Mouse (Mus musculus) heart, embryonic 15.5 days (tissue): ENCODE results near the gene Cpsf7. TPM values are rescaled to one million over a fixed set of nuclear protein-coding genes. Genes with fewer than 3 reads are reported as not detected.
"Not testable (repeated sequence)": the region's sequence is repeated elsewhere in the genome, so short reads cannot be mapped to it uniquely, and the experiment has no call there.

ENCODE experiments used
- ATAC-seq: fragments of 200-750 bp; cut with Nextera tagmentation; replicated peaks from 2 replicates; pipeline ENCODE4 v1.8.0; 2017; ENCODE audit warnings: low read depth, moderate TSS enrichment; ENCODE audit not compliant: insufficient number of reproducible peaks, insufficient read depth, low FRiP score
- H3K27ac ChIP-seq: fragments of 300-500 bp; sonication (generic); 2 replicates; pipeline ENCODE4 v1.5.1; 2015; ENCODE audit warnings: mild to moderate bottlenecking, inconsistent platforms
- H3K27me3 ChIP-seq: fragments of 300-500 bp; sonication (generic); 2 replicates; pipeline ENCODE4 v1.6.1; 2015; ENCODE audit warnings: inconsistent platforms
- H3K36me3 ChIP-seq: fragments of 300-500 bp; sonication (generic); 2 replicates; pipeline ENCODE4 v1.6.1; 2015; ENCODE audit warnings: mild to moderate bottlenecking, inconsistent platforms
- H3K4me1 ChIP-seq: fragments of 300-500 bp; sonication (generic); replicated peaks from 2 replicates; pipeline ENCODE4 v1.6.1; 2015; ENCODE audit warnings: inconsistent platforms
- H3K4me2 ChIP-seq: fragments of 300-500 bp; sonication (generic); 2 replicates; pipeline ENCODE4 v1.6.1; 2015; ENCODE audit warnings: inconsistent platforms, mild to moderate bottlenecking, moderate library complexity
- H3K4me3 ChIP-seq: fragments of 300-500 bp; sonication (generic); 2 replicates; pipeline ENCODE4 v1.5.1; 2015; ENCODE audit warnings: mild to moderate bottlenecking, inconsistent platforms
- H3K9ac ChIP-seq: fragments of 300-500 bp; sonication (generic); 2 replicates; pipeline ENCODE4 v1.6.1; 2015; ENCODE audit warnings: mild to moderate bottlenecking, inconsistent platforms
- H3K9me3 ChIP-seq: fragments of 300-500 bp; sonication (generic); replicated peaks from 2 replicates; pipeline ENCODE4 v1.6.1; 2016; ENCODE audit warnings: inconsistent platforms
- WGBS: fragments of 180-500 bp; shearing (Covaris S2); methylation state at CpG from one replicate; pipeline ENCODE4 v1.1.7; 2015; ENCODE audit warnings: mixed read lengths; 5-methylcytosine and 5-hydroxymethylcytosine counted together
- polyA plus RNA-seq: library from polyadenylated mRNA; unstranded; fragments of >200 nt; fragmentation: Nextera tagmentation; extraction: Ambion mirVana; gene quantifications from 2 replicates; pipeline ENCODE4 v1.2.1, GENCODE M21; 2015

The Cpsf7 gene
- polyA plus RNA-seq, 1 experiment from 2014 or later, result 23.4 TPM

DNA sequence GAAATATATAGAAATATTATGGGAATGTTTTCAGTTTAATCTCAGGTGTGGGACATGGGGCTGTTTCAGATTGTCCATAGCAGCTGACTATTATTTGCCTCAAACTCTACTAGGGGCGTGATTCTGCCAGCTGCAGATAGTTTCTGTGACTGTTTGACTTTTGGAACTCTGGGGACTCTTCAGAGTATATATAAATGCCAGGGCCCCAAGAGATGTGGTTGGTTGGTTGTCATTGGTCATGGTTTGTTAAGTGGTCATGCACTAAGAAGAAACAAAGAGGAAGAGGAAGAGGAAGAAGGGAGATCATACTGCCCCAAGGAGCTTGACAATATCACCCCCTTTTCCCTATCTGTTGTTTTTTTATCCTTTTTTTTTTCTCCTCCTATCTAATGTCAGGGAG is 3.1 kb upstream of the Cpsf7 start:
- peaks cover 22% of the 10 kb centered on the region for H3K4me1 ChIP-seq
- no peak for ATAC-seq
- WGBS, result 78% methylated on average over 1 of the region's 1 CpGs
- peaks cover 12% of the 10 kb centered on the region for H3K36me3 ChIP-seq
- H3K9me3 ChIP-seq, result no peaks in the 10 kb centered on the region
- H3K27me3 ChIP-seq, result no peaks in the 10 kb centered on the region
- no peak overlapping the region for H3K4me3 ChIP-seq
- no peak overlapping the region for H3K27ac ChIP-seq
- no peak overlapping the region for H3K4me2 ChIP-seq
- H3K9ac ChIP-seq, result no peak overlapping the region

- Histone ChIP-seq H3K9me3 (no peaks in the 10 kb centered on the region), H3K27ac (no peak overlapping the region), H3K4me3 (no peak overlapping the region), H3K4me2 (peak overlapping the region; percentile 61), H3K36me3 (peaks cover 13% of the 10 kb centered on the region), H3K4me1 (peaks cover 32% of the 10 kb centered on the region), H3K27me3 (no peaks in the 10 kb centered on the region), H3K9ac (no peak overlapping the region)
- WGBS, result 74% methylated on average over 5 of the region's 5 CpGs
- no peak for ATAC-seq
These were observed 1.5 kb upstream of the Cpsf7 start for GRCm38 (mm10) chr19:10523483-10524080.

DNA sequence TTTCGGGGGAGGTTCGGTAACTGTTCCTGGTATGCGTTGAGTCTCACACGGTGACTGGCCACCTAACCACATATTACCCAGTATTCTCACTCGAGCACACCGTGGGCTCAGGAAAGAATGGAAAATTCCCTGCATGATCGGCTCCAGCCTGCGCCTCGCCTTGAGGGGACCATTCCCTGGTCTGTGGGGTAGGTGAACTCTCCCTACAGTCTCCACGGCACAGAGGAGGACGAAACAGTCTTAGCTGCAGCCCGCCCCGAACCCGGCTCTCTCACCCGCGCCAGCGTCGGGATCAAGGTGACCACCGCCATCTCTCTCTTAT is 321 bp upstream of the Cpsf7 start:
- no peaks in the 10 kb centered on the region for H3K27me3 ChIP-seq
- peaks cover 13% of the 10 kb centered on the region for H3K36me3 ChIP-seq
- no peak for ATAC-seq
- peak overlapping the region; percentile 100 for H3K4me3 ChIP-seq
- H3K9me3 ChIP-seq, result no peaks in the 10 kb centered on the region
- H3K4me1 ChIP-seq, result peaks cover 32% of the 10 kb centered on the region
- peak overlapping the region; percentile 99 for H3K9ac ChIP-seq
- peak overlapping the region; percentile 61 for H3K4me2 ChIP-seq
- peak overlapping the region; percentile 100 for H3K27ac ChIP-seq
- WGBS, result 0% methylated on average over 19 of the region's 19 CpGs

DNA sequence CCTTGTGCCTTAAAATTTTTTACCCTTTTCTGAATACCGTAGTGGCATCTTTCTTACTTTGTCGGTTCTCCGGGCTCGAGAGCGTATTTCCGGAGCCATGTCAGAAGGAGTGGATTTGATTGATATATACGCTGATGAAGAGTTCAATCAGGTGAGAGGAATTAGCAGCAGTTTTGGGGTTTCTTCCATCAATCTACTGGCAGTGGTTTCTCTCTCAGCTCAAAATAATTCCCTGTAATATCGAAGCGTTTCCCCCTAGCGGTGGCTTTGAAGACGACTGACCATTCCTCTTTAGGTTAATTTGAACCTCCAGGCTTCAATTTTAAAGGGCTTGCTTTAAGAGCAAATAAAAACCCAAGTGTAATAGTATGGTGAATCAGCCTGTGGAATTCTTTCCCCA is 844 bp downstream of the Cpsf7 start, which contains the start of gene Sdhaf2:
Gene Sdhaf2, minus strand, starts transcription at position 233 of the 400 bp plus-strand sequence.
- H3K27ac ChIP-seq, result peak within 1 kb of the TSS; percentile 100
- no peak for ATAC-seq
- peak within 1 kb of the TSS; percentile 100 for H3K4me3 ChIP-seq
- WGBS, result under 1% methylated on average over 11 of the region's 11 CpGs
- H3K4me1 ChIP-seq, result peaks cover 32% of the 10 kb centered on the region
- H3K9me3 ChIP-seq, result no peaks in the 10 kb centered on the region
- H3K9ac ChIP-seq, result peak within 1 kb of the TSS; percentile 99
- peaks cover 24% of the 10 kb centered on the region for H3K36me3 ChIP-seq
- peak within 1 kb of the TSS; percentile 61 for H3K4me2 ChIP-seq
- no peaks in the 10 kb centered on the region for H3K27me3 ChIP-seq

DNA sequence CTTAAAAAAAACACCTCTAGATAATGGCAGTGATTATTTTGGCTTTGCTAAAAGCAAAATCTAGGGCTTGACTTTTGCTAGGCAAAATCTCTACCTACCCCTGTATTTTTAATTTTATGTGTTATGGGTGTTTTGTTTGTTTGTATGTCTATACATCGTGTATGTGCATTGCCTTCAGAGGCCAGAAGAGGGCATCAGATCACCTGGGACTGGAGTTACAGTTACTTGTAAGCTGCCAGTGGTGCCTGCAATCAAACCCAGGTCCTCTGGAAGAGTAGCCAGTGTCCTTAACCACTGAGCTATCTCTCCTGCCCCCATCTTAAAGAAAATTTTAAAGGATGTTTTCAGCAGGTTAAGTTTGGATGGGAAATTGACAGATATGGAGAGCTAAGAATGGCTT is 5.0 kb downstream of the Cpsf7 start:
- Histone ChIP-seq H3K9me3 (no peaks in the 10 kb centered on the region), H3K27me3 (no peaks in the 10 kb centered on the region), H3K27ac (no peak overlapping the region), H3K4me1 (peaks cover 20% of the 10 kb centered on the region), H3K36me3 (peaks cover 59% of the 10 kb centered on the region), H3K9ac (no peak overlapping the region), H3K4me2 (no peak overlapping the region), H3K4me3 (no peak overlapping the region)
- ATAC-seq, result no peak
- WGBS, result 97% methylated on average over 1 of the region's 1 CpGs

GRCm38 (mm10) chr19:10539454-10539853 is 14.4 kb downstream of the Cpsf7 start:
- peaks cover 90% of the 10 kb centered on the region for H3K36me3 ChIP-seq
- H3K4me1 ChIP-seq, result no peaks in the 10 kb centered on the region
- no peak overlapping the region for H3K27ac ChIP-seq
- no peaks in the 10 kb centered on the region for H3K9me3 ChIP-seq
- H3K9ac ChIP-seq, result no peak overlapping the region
- H3K4me3 ChIP-seq, result no peak overlapping the region
- no peak for ATAC-seq
- no peaks in the 10 kb centered on the region for H3K27me3 ChIP-seq
- H3K4me2 ChIP-seq, result no peak overlapping the region
- WGBS, result 73% methylated on average over 5 of the region's 5 CpGs

DNA sequence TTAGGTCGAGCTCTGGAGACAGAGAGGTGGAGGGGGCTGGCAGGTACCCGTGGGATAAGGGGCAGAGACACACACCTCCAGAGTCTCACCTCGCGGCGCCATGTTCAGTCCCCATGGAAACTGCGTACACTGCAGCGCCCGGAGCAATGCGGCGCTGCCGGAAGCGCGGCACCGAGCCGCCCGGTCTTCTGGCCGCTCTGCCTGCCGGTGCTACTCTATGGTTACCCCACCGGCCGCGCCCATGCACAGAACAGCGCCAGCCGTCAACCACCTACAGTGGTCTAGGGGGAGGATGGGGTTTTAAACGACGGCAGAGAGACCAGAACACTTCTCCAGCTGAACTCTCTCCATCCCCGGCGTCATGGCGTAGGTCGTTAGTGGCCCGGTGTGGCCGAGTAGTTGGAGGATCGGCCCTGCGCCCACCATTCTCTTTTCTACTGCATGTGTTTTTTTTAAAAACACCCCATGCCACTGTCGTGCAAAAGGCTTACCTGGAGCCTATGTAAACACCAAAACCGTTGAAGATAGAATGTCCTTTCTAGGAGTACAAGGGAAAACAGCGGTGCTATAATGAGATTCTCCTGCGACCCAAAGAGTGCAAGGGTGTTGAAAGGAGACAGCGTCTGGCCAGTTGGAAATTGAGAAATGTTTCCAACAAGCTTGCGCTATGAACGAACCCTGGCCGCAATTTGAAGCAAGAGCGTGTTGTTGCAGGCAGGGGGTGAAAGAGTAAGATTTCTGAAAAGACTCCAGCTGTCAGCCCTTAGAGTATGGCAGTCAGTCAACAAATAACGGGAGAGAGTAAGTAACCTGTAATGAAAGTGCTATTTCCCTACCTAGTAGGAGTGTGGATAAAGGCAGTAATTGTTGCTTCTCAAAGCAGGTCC is 30.8 kb downstream of the Cpsf7 start, which contains the start of gene Tmem216:
Gene Tmem216, minus strand, starts transcription at position 615 of the 887 bp plus-strand sequence.
- Histone ChIP-seq H3K4me1 (peaks cover 13% of the 10 kb centered on the region), H3K4me3 (peak within 1 kb of the TSS; percentile 67), H3K9me3 (no peaks in the 10 kb centered on the region), H3K36me3 (peaks cover 14% of the 10 kb centered on the region), H3K4me2 (peak within 1 kb of the TSS; percentile 72), H3K27me3 (no peaks in the 10 kb centered on the region), H3K27ac (peak within 1 kb of the TSS; percentile 74), H3K9ac (peak within 1 kb of the TSS; percentile 64)
- under 1% methylated on average over 43 of the region's 43 CpGs for WGBS
- ATAC-seq, result peak; percentile 95

GRCm38 (mm10) chr19:10557001-10557400 is 31.9 kb downstream of the Cpsf7 start:
- Histone ChIP-seq H3K4me2 (no peak overlapping the region), H3K36me3 (peaks cover 5% of the 10 kb centered on the region; the same call in 1 of the 2 replicates), H3K4me1 (peaks cover 21% of the 10 kb centered on the region), H3K27me3 (no peaks in the 10 kb centered on the region), H3K9ac (no peak overlapping the region), H3K27ac (no peak overlapping the region), H3K9me3 (no peaks in the 10 kb centered on the region), H3K4me3 (no peak overlapping the region)
- 70% methylated on average over 2 of the region's 2 CpGs for WGBS
- ATAC-seq, result no peak

- H3K9me3 ChIP-seq, result no peaks in the 10 kb centered on the region
These were observed 32.4 kb downstream of the Cpsf7 start for GRCm38 (mm10) chr19:10557430-10557829.

GRCm38 (mm10) chr19:10557837-10558375 is 32.8 kb downstream of the Cpsf7 start:
- H3K27ac ChIP-seq, H3K36me3 ChIP-seq, H3K27me3 ChIP-seq, H3K9ac ChIP-seq, H3K4me2 ChIP-seq, ATAC-seq, H3K9me3 ChIP-seq, H3K4me3 ChIP-seq: not testable (repeated sequence)
- 76% methylated on average over 4 of the region's 4 CpGs for WGBS
- peaks cover 25% of the 10 kb centered on the region for H3K4me1 ChIP-seq

More at GRCm38 (mm10) chr19:10557430-10557829, 32.4 kb downstream of the Cpsf7 start:
- Histone ChIP-seq H3K27me3 (no peaks in the 10 kb centered on the region), H3K4me2 (no peak overlapping the region), H3K9ac (no peak overlapping the region), H3K36me3 (peaks cover 3% of the 10 kb centered on the region; the same call in 1 of the 2 replicates), H3K4me3 (no peak overlapping the region), H3K4me1 (peaks cover 25% of the 10 kb centered on the region), H3K27ac (no peak overlapping the region)
- WGBS, result 77% methylated on average over 2 of the region's 2 CpGs
- no peak for ATAC-seq

GRCm38 (mm10) chr19:10560108-10560507 is 35.0 kb downstream of the Cpsf7 start:
- no peak overlapping the region for H3K4me3 ChIP-seq
- no peak for ATAC-seq
- no peak overlapping the region for H3K4me2 ChIP-seq
- no peak overlapping the region for H3K27ac ChIP-seq
- H3K27me3 ChIP-seq, result no peaks in the 10 kb centered on the region
- 36% methylated on average over 5 of the region's 5 CpGs for WGBS
- H3K9ac ChIP-seq, result no peak overlapping the region
- no peaks in the 10 kb centered on the region for H3K9me3 ChIP-seq
- peaks cover 21% of the 10 kb centered on the region for H3K4me1 ChIP-seq
- no peaks in the 10 kb centered on the region for H3K36me3 ChIP-seq
